Mouse (Mus musculus) limb, embryonic 15.5 days (tissue): Measurements from ENCODE around the gene Acvr2b. TPM values are rescaled to one million over a fixed set of nuclear protein-coding genes. Genes with fewer than 3 reads are reported as not detected.

Experiments used
- ATAC-seq: fragments of 200-750 bp; cut with Nextera tagmentation; 2 replicates; pipeline ENCODE4 v1.8.0; 2017; ENCODE audit warnings: low read depth, moderate TSS enrichment; ENCODE audit not compliant: insufficient number of reproducible peaks, low FRiP score, low TSS enrichment
- H3K27ac ChIP-seq: fragments of 300-500 bp; sonication (generic); 2 replicates; pipeline ENCODE4 v1.5.1; 2015; ENCODE audit warnings: moderate library complexity, mild to moderate bottlenecking, inconsistent platforms
- H3K27me3 ChIP-seq: fragments of 300-500 bp; sonication (generic); 2 replicates; pipeline ENCODE4 v1.6.1; 2015; ENCODE audit warnings: inconsistent platforms
- H3K36me3 ChIP-seq: fragments of 300-500 bp; sonication (generic); 2 replicates; pipeline ENCODE4 v1.6.1; 2015; ENCODE audit warnings: inconsistent platforms
- H3K4me1 ChIP-seq: fragments of 300-500 bp; sonication (generic); 2 replicates; pipeline ENCODE4 v1.6.1; 2015; ENCODE audit warnings: inconsistent platforms
- H3K4me2 ChIP-seq: fragments of 300-500 bp; sonication (generic); 2 replicates; pipeline ENCODE4 v1.6.1; 2015; ENCODE audit warnings: mild to moderate bottlenecking, inconsistent platforms
- H3K4me3 ChIP-seq: fragments of 300-500 bp; sonication (generic); 2 replicates; pipeline ENCODE4 v1.5.1; 2015; ENCODE audit warnings: mild to moderate bottlenecking, inconsistent platforms
- H3K9ac ChIP-seq: fragments of 300-500 bp; sonication (generic); 2 replicates; pipeline ENCODE4 v1.6.1; 2015; ENCODE audit warnings: inconsistent platforms
- H3K9me3 ChIP-seq: fragments of 300-500 bp; sonication (generic); 2 replicates; pipeline ENCODE4 v1.6.1; 2016; ENCODE audit warnings: inconsistent platforms
- WGBS: fragments of 180-500 bp; shearing (Covaris S2); methylation state at CpG from one replicate; pipeline ENCODE4 v1.1.7; 2015; 5-methylcytosine and 5-hydroxymethylcytosine counted together
- polyA plus RNA-seq: library from polyadenylated mRNA; unstranded; fragments of >200 nt; fragmentation: Nextera tagmentation; extraction: Ambion mirVana; gene quantifications from 2 replicates; pipeline ENCODE4 v1.2.1, GENCODE M21; 2015

The Acvr2b gene
- polyA plus RNA-seq, 1 experiment from 2014 or later: 14.9 TPM

- no peak overlapping the region for H3K9ac ChIP-seq
- H3K4me3 ChIP-seq: no peak overlapping the region
- H3K27me3 ChIP-seq: no peaks in the 10 kb centered on the region
- H3K9me3 ChIP-seq: no peaks in the 10 kb centered on the region
- H3K4me1 ChIP-seq: peaks cover 9% of the 10 kb centered on the region; the same call in 1 of the 2 replicates
- H3K4me2 ChIP-seq: no peak overlapping the region
- H3K36me3 ChIP-seq: no peaks in the 10 kb centered on the region; the same call in 1 of the 2 replicates
- WGBS: 54% methylated on average over 15 of the region's 15 CpGs
- no peak for ATAC-seq
- H3K27ac ChIP-seq: no peak overlapping the region
Measured at GRCm38 (mm10) chr9:119474717-119475611, 73.0 kb downstream of the Acvr2b start.

GRCm38 (mm10) chr9:119477754-119478153, 75.8 kb downstream of the Acvr2b start:
- H3K27ac ChIP-seq: no peak overlapping the region
- H3K4me3 ChIP-seq: no peak overlapping the region
- H3K4me1 ChIP-seq: peaks cover 9% of the 10 kb centered on the region; the same call in 1 of the 2 replicates
- H3K4me2 ChIP-seq: no peak overlapping the region
- H3K9ac ChIP-seq: no peak overlapping the region
- no peak for ATAC-seq
- no peaks in the 10 kb centered on the region for H3K27me3 ChIP-seq
- no peaks in the 10 kb centered on the region for H3K9me3 ChIP-seq
- H3K36me3 ChIP-seq: no peaks in the 10 kb centered on the region
- 13% methylated on average over 6 of the region's 6 CpGs for WGBS

GRCm38 (mm10) chr9:119478345-119478744, 76.4 kb downstream of the Acvr2b start:
- Histone ChIP-seq H3K4me3 (no peak overlapping the region), H3K9ac (no peak overlapping the region), H3K4me2 (no peak overlapping the region), H3K27me3 (no peaks in the 10 kb centered on the region), H3K36me3 (no peaks in the 10 kb centered on the region), H3K27ac (no peak overlapping the region), H3K4me1 (peaks cover 9% of the 10 kb centered on the region; the same call in 1 of the 2 replicates), H3K9me3 (no peaks in the 10 kb centered on the region)
- ATAC-seq: no peak
- 63% methylated on average over 11 of the region's 11 CpGs for WGBS

GRCm38 (mm10) chr9:119479297-119479696, 77.4 kb downstream of the Acvr2b start:
- Histone ChIP-seq H3K4me1 (peaks cover 9% of the 10 kb centered on the region; the same call in 1 of the 2 replicates), H3K4me2 (no peak overlapping the region), H3K27me3 (no peaks in the 10 kb centered on the region), H3K36me3 (no peaks in the 10 kb centered on the region), H3K9ac (no peak overlapping the region), H3K4me3 (no peak overlapping the region), H3K9me3 (no peaks in the 10 kb centered on the region), H3K27ac (no peak overlapping the region)
- peak; percentile 68 for ATAC-seq
- WGBS: 36% methylated on average over 8 of the region's 8 CpGs

- Histone ChIP-seq H3K4me3 (no peak overlapping the region), H3K4me1 (peaks cover 9% of the 10 kb centered on the region; the same call in 1 of the 2 replicates), H3K4me2 (no peak overlapping the region), H3K9ac (no peak overlapping the region), H3K9me3 (no peaks in the 10 kb centered on the region), H3K27me3 (no peaks in the 10 kb centered on the region), H3K36me3 (no peaks in the 10 kb centered on the region), H3K27ac (no peak overlapping the region)
- no peak for ATAC-seq
- 79% methylated on average over 4 of the region's 4 CpGs for WGBS
Measured at GRCm38 (mm10) chr9:119481612-119482011, 79.7 kb downstream of the Acvr2b start.

- WGBS: 38% methylated on average over 23 of the region's 23 CpGs
- ATAC-seq: no peak
- Histone ChIP-seq H3K4me2 (no peak overlapping the region), H3K36me3 (no peaks in the 10 kb centered on the region), H3K27me3 (no peaks in the 10 kb centered on the region), H3K27ac (no peak overlapping the region), H3K4me3 (no peak overlapping the region), H3K9me3 (no peaks in the 10 kb centered on the region), H3K9ac (no peak overlapping the region), H3K4me1 (peaks cover 5% of the 10 kb centered on the region; the same call in 1 of the 2 replicates)
Measured at GRCm38 (mm10) chr9:119483554-119484353, 81.8 kb downstream of the Acvr2b start.

- no peak overlapping the region for H3K27ac ChIP-seq
- H3K9ac ChIP-seq: no peak overlapping the region
- H3K4me1 ChIP-seq: peaks cover 2% of the 10 kb centered on the region; the same call in 1 of the 2 replicates
- H3K9me3 ChIP-seq: no peaks in the 10 kb centered on the region
- 57% methylated on average over 9 of the region's 9 CpGs for WGBS
- no peaks in the 10 kb centered on the region for H3K36me3 ChIP-seq
- no peaks in the 10 kb centered on the region for H3K27me3 ChIP-seq
- no peak overlapping the region for H3K4me3 ChIP-seq
- H3K4me2 ChIP-seq: no peak overlapping the region
- ATAC-seq: no peak
Measured at GRCm38 (mm10) chr9:119484420-119484819, 82.5 kb downstream of the Acvr2b start.

Other genes starting within 250 kb of the Acvr2b start
- gene Acaa1b, start 245.0 kb upstream of the Acvr2b start, polyA plus RNA-seq: 1.7 and 2.4 TPM in 2 replicates
- gene Gm47289, start 243.0 kb upstream of the Acvr2b start, polyA plus RNA-seq: not detected in 2 replicates
- not detected in 2 replicates for gene Slc22a13, start 193.0 kb upstream of the Acvr2b start, polyA plus RNA-seq
- 9.4 and 11.5 TPM in 2 replicates for gene Oxsr1, start 79.7 kb upstream of the Acvr2b start, polyA plus RNA-seq
- 112 and 121 TPM in 2 replicates for gene Acaa1a, start 62.4 kb upstream of the Acvr2b start, polyA plus RNA-seq
- 32.7 and 38.2 TPM in 2 replicates for gene Myd88, start 60.7 kb upstream of the Acvr2b start, polyA plus RNA-seq
- 4.2 and 5.8 TPM in 2 replicates for gene Xylb, start 44.7 kb upstream of the Acvr2b start, polyA plus RNA-seq
- 0.24 TPM in 1 of 2 replicates, not detected in the other for gene Slc22a14, start 36.6 kb upstream of the Acvr2b start, polyA plus RNA-seq
- 25.2 and 28.4 TPM in 2 replicates for gene Exog, start 42.8 kb downstream of the Acvr2b start, polyA plus RNA-seq
- 0.17 and 0.22 TPM in 2 replicates for gene Scn5a, start 176.9 kb downstream of the Acvr2b start, polyA plus RNA-seq